Mouse (Mus musculus) R1 (cell line): ENCODE measurements around the gene Dut.
A peak's percentile ranks its signal among the peaks of the same experiment; 100 is the strongest.
"Not testable (repeated sequence)": the region's sequence is repeated elsewhere in the genome, so short reads cannot be mapped to it uniquely, and the experiment has no call there.

Source experiments
- DNase-seq: peaks from one replicate; pipeline ENCODE4 v3.0.0-alpha.2; 2018; ENCODE audit warnings: low read depth, low spot score

Gene Dut

DNA sequence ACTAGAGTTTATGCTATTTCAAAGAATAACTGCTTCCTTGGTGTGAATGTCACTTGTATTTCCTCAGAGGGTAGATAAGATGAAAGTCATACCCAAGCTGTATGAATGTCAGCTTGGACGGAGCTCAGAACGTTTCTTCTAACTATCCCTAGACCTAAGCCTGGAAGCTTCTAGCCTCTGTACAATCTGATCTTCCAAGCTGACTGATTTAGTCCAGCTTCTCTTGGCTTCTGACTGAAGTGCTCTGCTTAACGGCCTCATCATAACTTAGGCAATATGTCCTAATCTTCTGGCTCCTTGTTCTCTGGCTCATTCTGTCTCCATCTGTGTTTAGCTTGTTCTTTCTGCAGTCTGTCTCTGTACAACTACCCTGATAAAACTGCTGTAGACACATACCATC lies 7.6 kb downstream of the Dut start:
- DNase-seq, result no peak

DNA sequence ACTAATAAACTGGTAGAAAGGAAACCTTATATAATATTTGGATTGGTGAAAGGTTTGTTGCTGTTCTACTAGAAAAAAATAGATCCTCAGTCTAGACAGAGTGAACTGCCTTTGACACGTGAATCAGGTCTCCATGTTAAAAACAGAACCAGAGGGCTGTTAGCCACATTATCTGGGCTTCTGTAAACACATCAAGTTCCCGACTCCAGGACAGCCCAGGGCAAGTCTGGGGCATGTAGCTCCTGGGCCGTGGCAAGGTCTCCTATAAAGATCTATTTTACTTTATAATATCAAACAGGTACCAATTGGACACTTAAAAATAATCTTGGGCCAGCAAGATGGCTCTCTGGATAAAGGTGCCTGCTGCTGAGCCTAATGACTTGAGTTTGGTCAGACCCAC lies 8.9 kb downstream of the Dut start:
- no peak for DNase-seq

DNA sequence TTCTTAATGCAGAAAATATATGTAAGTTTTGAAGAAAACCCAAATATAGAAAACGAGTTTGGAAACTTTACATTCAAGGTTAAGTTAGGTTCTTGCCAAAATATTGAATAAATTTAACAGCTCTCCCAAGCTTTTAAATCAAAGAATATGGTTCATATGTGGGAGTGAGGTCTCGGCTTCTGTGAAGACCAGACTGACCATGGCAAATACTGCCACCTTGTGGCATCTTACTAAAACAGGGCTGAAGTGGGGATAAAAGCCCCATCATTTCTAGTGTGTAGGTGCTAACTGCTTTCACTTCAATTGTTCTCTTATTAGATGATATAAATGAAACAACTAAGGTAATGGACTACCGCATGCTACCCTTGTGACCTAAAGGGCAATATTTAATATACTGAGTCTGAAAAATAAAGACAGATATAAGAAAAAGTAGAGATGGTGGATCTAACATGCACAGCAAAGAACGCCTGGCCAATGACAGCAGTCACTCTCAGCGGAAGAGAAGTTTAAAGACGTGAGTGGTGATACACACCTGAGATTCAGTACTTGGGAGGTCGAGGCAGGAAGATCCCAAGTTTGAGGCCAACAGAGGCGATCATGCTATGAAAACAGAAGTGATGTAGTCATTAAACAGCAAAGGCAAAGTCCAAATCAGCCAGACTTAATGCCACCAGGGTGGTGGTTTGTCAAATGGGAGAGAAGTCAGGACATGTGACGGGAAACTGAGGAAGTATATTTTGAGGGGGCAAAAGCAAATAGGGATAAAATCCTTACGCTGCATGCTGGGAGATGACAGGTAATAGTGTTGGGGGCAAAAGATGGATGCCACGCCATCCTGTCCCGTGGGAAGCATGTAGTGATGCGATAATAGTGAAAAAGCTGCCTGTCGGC lies 12.5 kb downstream of the Dut start:
- DNase-seq, result peak; percentile 66

- no peak for DNase-seq
These were observed 13.3 kb downstream of the Dut start for GRCm38 (mm10) chr2:125260326-125260725.

- DNase-seq, result no peak
These were observed 16.1 kb downstream of the Dut start for GRCm38 (mm10) chr2:125263056-125263455.

- peak; percentile 59 for DNase-seq
These were observed 16.8 kb downstream of the Dut start for GRCm38 (mm10) chr2:125263753-125264152.

- no peak for DNase-seq
These were observed 21.9 kb downstream of the Dut start for GRCm38 (mm10) chr2:125268876-125269275.

GRCm38 (mm10) chr2:125275617-125276016 lies 28.6 kb downstream of the Dut start:
- no peak for DNase-seq

GRCm38 (mm10) chr2:125276692-125277091 lies 29.7 kb downstream of the Dut start:
- DNase-seq, result no peak

- no peak for DNase-seq
These were observed 31.5 kb downstream of the Dut start for GRCm38 (mm10) chr2:125278474-125278873.

- not testable (repeated sequence) for DNase-seq
These were observed 33.0 kb downstream of the Dut start for GRCm38 (mm10) chr2:125279995-125280394.

- DNase-seq, result no peak
These were observed 35.6 kb downstream of the Dut start for GRCm38 (mm10) chr2:125282334-125283206.

DNA sequence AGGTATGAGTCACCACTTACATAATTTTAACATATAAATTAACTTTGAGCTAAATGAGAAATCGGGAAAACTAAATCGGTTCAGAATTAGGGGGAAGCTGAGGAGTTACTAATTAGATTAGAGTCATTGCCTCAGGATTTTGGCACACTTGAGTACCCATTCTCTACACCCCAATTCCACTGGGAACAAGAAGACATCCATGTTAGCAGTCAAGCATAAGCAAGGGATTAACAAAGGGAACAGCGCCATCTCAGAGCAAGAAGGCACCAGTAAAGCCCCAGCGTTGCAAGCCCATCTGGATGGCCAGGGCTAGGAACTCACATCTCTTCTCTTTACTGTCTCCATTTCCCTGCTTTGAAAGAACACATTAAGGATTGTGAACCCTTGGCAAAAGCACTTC lies 38.8 kb downstream of the Dut start:
- no peak for DNase-seq

DNA sequence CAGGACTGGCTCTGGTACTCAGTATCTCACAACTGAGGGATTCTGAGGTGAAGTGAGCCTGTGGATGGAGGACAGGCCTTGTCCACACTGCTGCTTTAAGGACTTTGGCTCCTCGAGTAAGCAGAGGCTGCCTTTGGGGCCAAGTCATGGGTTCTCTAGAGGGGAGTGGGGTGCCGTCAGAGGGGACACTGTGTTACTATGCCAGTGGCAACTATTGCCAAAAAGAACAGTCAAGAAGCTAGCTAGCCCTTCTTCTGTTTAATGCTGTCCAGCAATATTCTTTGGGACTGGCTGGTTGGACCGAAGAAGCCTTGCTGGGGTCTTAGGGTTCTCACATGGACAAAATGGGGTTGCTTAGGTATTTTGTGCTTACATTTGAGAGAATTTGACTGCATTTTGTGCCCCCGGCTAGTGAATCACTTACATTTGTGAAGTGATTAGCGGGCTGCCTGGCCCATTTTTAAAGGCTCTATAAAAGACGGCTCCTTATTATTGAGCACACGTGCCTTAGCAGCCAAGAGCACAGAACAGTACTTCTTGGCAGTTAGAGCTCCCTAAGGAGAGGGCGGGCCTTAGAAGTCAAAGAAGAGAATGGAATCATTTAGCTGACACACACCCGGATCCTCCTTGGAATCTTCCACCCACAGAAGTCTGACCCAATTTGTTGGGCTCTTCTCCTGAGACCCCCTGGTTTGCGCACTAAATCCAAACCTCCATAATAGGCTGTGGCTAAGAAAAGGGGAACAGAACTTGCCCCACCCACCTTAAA lies 43.4 kb downstream of the Dut start:
- no peak for DNase-seq

GRCm38 (mm10) chr2:125291101-125291500 lies 44.1 kb downstream of the Dut start:
- DNase-seq, result no peak

DNA sequence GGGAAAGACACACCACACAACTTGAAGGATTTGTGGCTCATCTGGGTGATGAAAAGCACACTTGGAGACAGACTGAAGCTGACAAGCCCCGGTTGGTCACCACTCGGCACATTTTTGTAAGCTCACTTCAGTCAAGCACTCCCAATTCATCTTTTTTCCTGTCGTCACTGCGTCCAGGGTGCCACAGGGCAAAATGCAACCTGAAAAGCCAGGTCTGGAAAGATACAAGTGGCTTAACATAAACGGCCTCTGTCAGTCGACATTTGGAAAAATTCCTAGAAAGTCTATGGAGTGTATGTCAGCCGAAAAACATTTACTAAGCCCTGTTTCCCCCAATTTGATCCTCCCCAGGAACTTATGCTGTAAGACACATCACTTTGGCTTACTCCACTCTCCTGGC lies 45.6 kb downstream of the Dut start:
- no peak for DNase-seq

DNA sequence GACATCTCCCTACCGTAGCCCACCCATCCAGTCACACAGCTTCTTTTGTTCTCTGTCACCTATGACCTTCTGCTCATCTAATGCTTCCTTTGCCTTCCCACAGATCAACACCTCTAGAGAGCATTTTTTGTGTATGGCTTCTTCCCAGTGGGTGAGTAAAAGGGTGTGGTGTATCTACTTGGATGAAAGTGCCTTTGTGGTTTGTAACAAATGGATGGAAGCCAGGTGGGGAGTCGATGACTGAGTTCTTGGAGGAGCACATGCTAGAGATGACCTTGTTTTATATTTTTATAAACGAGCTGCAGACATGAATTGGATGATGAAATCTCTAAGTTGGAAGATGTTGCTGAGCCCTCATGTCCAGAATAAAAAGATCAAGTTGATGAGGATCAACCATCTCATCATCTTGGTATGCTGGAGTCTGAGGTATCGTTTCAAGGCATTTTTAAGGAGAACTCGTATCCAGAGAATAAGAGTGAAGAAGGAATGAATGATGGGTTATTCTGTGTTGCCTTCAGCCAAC lies 47.0 kb downstream of the Dut start:
- no peak for DNase-seq

DNA sequence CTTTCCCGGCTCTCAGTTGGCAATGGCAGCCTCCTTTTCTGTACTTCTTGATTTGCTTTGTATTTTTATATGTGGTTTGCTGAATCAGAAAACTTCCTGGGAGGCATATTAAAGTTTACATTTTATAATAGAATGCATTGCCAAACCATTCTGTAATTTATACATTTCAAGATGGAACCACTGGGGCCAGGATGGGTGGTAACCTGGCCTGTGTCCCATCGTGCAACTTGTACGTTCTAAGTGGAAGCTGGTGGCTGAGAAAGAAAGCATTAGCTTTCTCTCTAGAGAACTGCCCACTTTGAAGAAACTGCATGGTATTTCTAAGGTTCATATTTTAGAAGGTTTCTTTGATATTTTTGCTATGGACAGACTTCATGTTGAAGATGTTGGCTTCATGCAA lies 48.5 kb downstream of the Dut start:
- DNase-seq, result no peak

GRCm38 (mm10) chr2:125298841-125299240 lies 51.9 kb downstream of the Dut start:
- DNase-seq, result no peak

DNA sequence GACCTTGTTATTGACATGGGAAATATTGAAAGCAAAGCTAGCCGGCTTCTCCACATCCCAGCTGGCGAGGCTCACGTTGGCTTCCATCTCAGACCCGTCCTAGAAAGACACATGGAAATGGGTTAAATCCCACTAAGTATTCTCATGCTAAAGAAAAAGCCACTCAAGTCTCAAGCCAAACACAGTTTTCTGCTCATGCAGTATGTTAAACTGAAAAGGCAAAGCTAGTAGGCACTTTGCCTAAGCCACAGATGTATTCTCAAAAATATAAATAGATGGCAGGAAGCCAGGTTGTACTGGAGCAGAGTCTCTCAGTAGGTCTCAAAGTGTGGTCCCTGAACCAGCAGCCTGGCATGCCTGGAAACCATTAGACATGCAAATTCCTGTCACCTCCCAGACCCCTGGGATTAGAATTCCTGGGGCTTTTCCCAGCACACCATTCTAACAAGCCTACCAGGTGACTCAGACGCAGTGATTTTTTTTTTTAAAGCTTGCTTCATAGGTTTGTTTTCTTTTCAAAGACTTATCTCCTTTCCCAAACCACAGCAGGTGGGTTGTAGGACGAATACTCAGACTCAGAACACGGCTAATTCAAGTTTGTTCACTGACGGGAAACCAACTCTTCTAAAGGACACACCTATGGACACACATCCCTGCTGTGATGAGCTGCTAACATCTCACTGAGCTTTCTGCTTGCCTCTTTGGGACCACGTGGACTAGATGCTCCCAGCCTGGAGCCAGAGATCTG lies 55.1 kb downstream of the Dut start:
- peak; percentile 54 for DNase-seq

DNA sequence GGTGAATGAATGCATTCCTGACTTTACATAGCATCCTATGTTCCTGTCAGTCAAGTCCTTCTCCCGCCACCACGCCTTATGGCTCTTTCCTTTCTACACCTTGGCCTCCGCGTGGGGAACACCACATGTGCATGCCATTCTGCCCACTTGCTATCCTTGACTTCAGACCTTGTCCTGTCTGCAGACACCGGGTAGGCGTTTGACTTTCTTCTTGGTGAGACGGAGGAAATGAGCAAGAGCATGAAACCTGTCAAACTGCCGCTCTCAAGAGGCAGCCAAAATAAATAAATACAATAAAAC lies 55.6 kb downstream of the Dut start:
- DNase-seq, result no peak
